Comparison of ENCODE assay signal across 10 mouse cellular contexts in genomic region chr16:89827496-89828125, GRCm38 (mm10).
DNase-seq lines count a peak whose midpoint lies in the region; ATAC-seq and TF ChIP-seq lines count a peak whose summit lies in the region.
"Had no signal": no experiment of that assay in that cellular context is flagged by ENCODE, and none has a peak within 500 bp of the region (broad histone marks: within the 10 kb centered on the region; RNA-seq: fewer than 3 reads in every experiment).

No protein-coding gene starts in this region.

- no peak overlapping the region for H3K4me2 ChIP-seq in liver, embryonic 11.5 days
- H3K4me2 ChIP-seq in hindbrain, embryonic 15.5 days = no peak overlapping the region

- H3K27me3 ChIP-seq in liver, embryonic 11.5 days (replicated peaks; ENCODE audit: control insufficient read depth, insufficient read depth, low read length) = no peaks in the 10 kb centered on the region
- no peaks in the 10 kb centered on the region for H3K27me3 ChIP-seq in hindbrain, embryonic 15.5 days
- H3K27me3 ChIP-seq: Patski had no signal

- intact Hi-C loops in gastrocnemius, adult 2 months (cut with DNase I) = no loop called here

- H3K9ac ChIP-seq in liver, embryonic 11.5 days (ENCODE audit: low read depth, low read length) = no peak overlapping the region
- H3K9ac ChIP-seq in hindbrain, embryonic 15.5 days = no peak overlapping the region

- no peak for TF ChIP-seq POLR2A in brain, embryonic 14.5 days (IDR thresholded peaks at IDR 0.05; ENCODE audit: borderline replicate concordance, extremely low read depth, insufficient read depth, insufficient read length, poor library complexity, severe bottlenecking)

- WGBS in liver, embryonic 11.5 days = 58% methylated on average over 17 of the region's 17 CpGs
- WGBS in hindbrain, embryonic 15.5 days = 73% methylated on average over 17 of the region's 17 CpGs

- no peaks in the 10 kb centered on the region for H3K36me3 ChIP-seq in liver, embryonic 11.5 days (ENCODE audit: control insufficient read depth, insufficient read depth, low read length)
- peaks cover 5% of the 10 kb centered on the region; the same call in 1 of the 2 replicates for H3K36me3 ChIP-seq in hindbrain, embryonic 15.5 days

- DNase-seq in liver, embryonic 11.5 days (ENCODE audit: low spot score) = no peak
- DNase-seq in liver = no peak
- DNase-seq in brain, embryonic 14.5 days (ENCODE audit: low read depth) = peak; percentile 67
- DNase-seq in thymus, postnatal 0 days (ENCODE audit: low spot score) = peak; percentile 50
- no peak for DNase-seq in gastrocnemius, adult 2 months
- DNase-seq in cerebellum, adult 8-10 months = no peak
- DNase-seq: gastrocnemius, postnatal 14 days; kidney, adult 8-10 months had no signal

- H3K4me1 ChIP-seq in liver, embryonic 11.5 days (replicated peaks; ENCODE audit: control insufficient read depth, insufficient read depth, low read length) = peaks cover 14% of the 10 kb centered on the region
- peaks cover 9% of the 10 kb centered on the region; the same call in 1 of the 2 replicates for H3K4me1 ChIP-seq in hindbrain, embryonic 15.5 days (replicated peaks)

- peak; percentile 18; the same call in 1 of the 2 replicates for ATAC-seq in liver, embryonic 11.5 days (replicated peaks; ENCODE audit: low FRiP score)
- peak; percentile 55; the same call in 1 of the 2 replicates for ATAC-seq in hindbrain, embryonic 15.5 days (ENCODE audit: low FRiP score, low read depth)
- ATAC-seq: Patski had no signal

- TF ChIP-seq CTCF in brain, embryonic 14.5 days (IDR thresholded peaks at IDR 0.05; ENCODE audit: borderline replicate concordance, extremely low read depth, insufficient read depth, insufficient read length) = no peak
- no peak for TF ChIP-seq CTCF in gastrocnemius, adult 2 months (IDR thresholded peaks at IDR 0.05)

- H3K4me3 ChIP-seq in liver, embryonic 11.5 days (ENCODE audit: low read depth, low read length) = no peak overlapping the region
- H3K4me3 ChIP-seq in hindbrain, embryonic 15.5 days = no peak overlapping the region
- H3K4me3 ChIP-seq in gastrocnemius, adult 2 months = no peak overlapping the region

- H3K9me3 ChIP-seq in liver, embryonic 11.5 days (ENCODE audit: control insufficient read depth, low read length) = no peaks in the 10 kb centered on the region
- H3K9me3 ChIP-seq in hindbrain, embryonic 15.5 days = no peaks in the 10 kb centered on the region

- no peak overlapping the region for H3K27ac ChIP-seq in liver, embryonic 11.5 days (ENCODE audit: low read depth, low read length)
- no peak overlapping the region for H3K27ac ChIP-seq in hindbrain, embryonic 15.5 days (replicated peaks)
- no peak overlapping the region for H3K27ac ChIP-seq in gastrocnemius, adult 2 months

Comparison
In these comparisons a context has a peak if more than half of its experiments do, and no peak if none do; other contexts are left out.
1. DNase-seq: peak in brain, embryonic 14.5 days (single experiment) and thymus, postnatal 0 days (single experiment); none in liver, embryonic 11.5 days (single experiment), liver (single experiment), gastrocnemius, adult 2 months (single experiment) and cerebellum, adult 8-10 months (single experiment).